Mouse (Mus musculus) erythroblast, embryonic 14.5 days (primary cell): ENCODE data around the gene Rpusd2. TPM values are rescaled to one million over a fixed set of nuclear protein-coding genes. Genes with fewer than 3 reads are reported as not detected.

Experiments used
- H3K27me3 ChIP-seq: 2 replicates; pipeline ENCODE4 v1.6.1; 2012; ENCODE audit warnings: inconsistent platforms; ENCODE audit not compliant: control insufficient read depth
- H3K36me3 ChIP-seq: 2 replicates; pipeline ENCODE4 v1.6.1; 2012; ENCODE audit warnings: mild to moderate bottlenecking, inconsistent platforms; ENCODE audit not compliant: control insufficient read depth
- H3K4me1 ChIP-seq: 2 replicates; pipeline ENCODE4 v1.6.1; 2012; ENCODE audit warnings: inconsistent platforms; ENCODE audit not compliant: control insufficient read depth
- H3K4me3 ChIP-seq: replicated peaks from 2 replicates; pipeline ENCODE3; 2012; ENCODE audit warnings: moderate library complexity, mild to moderate bottlenecking, inconsistent platforms
- H3K9me3 ChIP-seq: 2 replicates; pipeline ENCODE4 v1.6.1; 2012; ENCODE audit warnings: low read length, inconsistent platforms, mixed read lengths; ENCODE audit not compliant: control insufficient read depth
- GATA1 ChIP-seq: IDR thresholded peaks from 2 replicates; pipeline ENCODE4 v1.6.1; 2012; ENCODE audit warnings: low read length, inconsistent platforms, mixed read lengths
- TAL1 ChIP-seq: IDR thresholded peaks from 3 replicates; pipeline ENCODE4 v1.6.1; 2012; ENCODE audit warnings: low read length, inconsistent platforms, mixed read lengths
- polyA plus RNA-seq: library from polyadenylated mRNA; stranded (reverse); fragments of >175 nt; gene quantifications from 2 replicates; pipeline ENCODE4 v1.2.3, GENCODE M21; 2012

Gene Rpusd2
- polyA plus RNA-seq, result 0.03 and 0.09 TPM in 2 replicates

DNA sequence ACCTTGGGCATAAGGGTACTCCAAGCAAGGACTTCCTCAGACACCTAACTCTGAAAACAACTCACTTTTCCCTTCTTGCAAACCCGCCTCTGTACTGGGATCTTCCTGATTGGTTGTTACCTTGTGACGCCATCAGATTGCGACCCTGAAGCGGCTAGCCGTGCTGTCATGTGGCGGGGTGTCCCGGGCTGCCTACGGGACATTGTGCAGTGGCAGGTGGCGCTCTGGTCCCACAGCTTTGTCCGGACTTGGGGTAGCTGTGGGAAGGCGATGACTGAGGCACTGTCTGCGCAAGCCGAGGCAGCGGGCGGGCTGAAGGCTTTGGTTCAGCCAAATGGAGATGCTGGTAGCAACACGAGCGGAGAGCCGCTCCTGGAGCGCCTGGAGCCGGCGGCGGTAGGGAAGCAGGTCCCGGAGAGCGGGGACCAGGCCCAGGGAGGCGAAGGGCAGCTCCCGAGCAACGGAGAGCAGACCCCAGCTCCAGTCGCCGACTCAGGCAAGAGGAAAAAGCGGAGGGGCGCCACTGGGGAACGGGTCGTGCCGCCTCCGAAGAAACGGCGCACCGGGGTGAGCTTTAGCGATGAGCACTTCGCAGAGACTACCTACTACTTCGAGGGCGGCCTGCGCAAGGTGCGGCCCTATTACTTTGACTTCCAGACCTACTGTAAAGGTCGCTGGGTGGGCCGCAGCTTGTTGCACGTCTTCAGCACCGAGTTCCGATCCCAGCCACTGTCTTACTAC, at the start of gene Rpusd2:
Gene Rpusd2, plus strand, starts transcription at position 135 of the 741 bp plus-strand sequence.
- Histone ChIP-seq H3K4me1 (peaks cover 35% of the 10 kb centered on the region), H3K36me3 (peaks cover 29% of the 10 kb centered on the region), H3K27me3 (no peaks in the 10 kb centered on the region; the same call in 1 of the 2 replicates), H3K4me3 (peak within 1 kb of the TSS; percentile 73), H3K9me3 (no peaks in the 10 kb centered on the region)
- no peak for TF ChIP-seq GATA1
- TF ChIP-seq TAL1, result no peak

DNA sequence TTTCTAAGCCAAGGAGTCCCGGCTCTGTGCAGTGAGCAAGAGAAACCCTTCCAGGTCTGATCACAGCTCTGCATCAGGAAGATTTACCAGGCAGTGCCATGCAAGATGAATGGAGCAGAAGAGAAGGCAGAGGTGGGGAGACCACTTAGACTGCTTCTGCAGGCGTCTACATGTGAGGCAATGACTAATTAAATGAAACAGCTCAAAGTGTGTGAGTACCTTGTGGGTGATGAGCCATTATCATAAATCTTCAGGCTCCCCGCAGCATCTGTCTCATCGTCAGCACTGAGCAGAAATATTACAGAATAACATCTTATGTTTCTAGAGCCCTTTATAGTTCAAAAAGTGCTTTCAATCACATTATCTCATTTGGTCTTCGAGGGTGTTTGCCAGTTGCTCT, 39.1 kb upstream of the Rpusd2 start:
- Histone ChIP-seq H3K9me3 (no peaks in the 10 kb centered on the region), H3K36me3 (no peaks in the 10 kb centered on the region), H3K27me3 (peaks cover 61% of the 10 kb centered on the region), H3K4me3 (no peak overlapping the region), H3K4me1 (peaks cover 6% of the 10 kb centered on the region)
- TF ChIP-seq GATA1, result no peak
- TF ChIP-seq TAL1, result no peak

DNA sequence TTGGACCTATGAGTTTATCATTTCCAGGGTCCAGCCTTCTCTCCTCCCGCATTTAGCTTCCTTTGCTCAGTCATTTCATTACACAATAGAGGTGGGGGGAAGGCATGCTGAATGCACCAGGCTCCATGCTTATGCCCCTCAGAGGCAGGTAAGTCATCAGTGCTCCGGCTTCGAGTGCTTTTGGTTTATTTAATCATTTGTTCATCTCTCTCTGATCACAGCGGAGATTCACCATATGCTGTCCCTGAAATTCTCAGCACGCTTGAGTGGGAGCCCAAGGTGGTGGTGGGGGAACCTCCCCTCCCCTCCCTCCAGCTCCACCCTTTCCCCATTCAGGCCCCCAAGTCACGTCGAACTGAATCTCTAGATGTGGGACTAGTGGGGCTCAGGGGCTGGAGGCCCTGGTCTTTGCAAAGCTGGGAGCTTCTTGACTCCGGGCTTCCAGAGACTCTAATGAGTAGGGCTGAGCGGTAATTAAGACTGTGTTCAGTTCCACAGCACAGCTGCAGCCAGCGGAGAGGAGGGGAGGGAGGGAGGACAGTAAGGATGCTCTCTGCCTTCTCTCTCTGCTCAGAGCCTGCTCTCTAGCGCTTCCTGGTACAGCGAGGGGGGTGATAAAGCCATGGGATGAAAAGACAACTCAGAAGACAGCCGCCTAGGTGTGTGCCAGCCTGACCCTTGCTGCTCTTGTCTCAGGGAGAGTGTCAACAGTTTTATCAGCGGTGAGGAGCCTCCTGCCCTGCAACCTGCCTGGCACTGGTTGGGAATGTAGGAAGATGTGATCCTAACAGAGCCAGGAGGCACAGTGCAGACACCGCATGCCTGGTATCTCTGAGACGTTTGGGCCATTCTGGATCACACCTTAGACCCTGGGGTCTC, 38.4 kb upstream of the Rpusd2 start:
- TF ChIP-seq TAL1, result no peak
- no peak for TF ChIP-seq GATA1
- peaks cover 61% of the 10 kb centered on the region for H3K27me3 ChIP-seq

DNA sequence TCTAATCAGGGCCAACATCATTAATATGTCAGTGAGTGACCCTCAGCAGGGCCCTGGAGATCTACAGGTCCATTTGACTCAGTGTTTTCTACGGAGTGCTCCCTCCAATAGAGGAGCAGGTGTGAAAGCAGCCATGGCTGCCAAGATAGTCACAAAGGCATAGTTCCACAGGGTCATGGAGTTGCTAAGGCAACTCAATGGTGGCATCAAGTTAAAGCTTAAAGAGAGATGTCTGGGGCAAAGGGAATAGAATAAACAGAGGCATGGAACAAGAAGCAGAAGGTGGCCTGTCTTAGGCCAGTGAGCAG, 37.8 kb upstream of the Rpusd2 start:
- H3K4me3 ChIP-seq, result no peak overlapping the region
- peaks cover 6% of the 10 kb centered on the region for H3K4me1 ChIP-seq
- TF ChIP-seq TAL1, result no peak
- no peak for TF ChIP-seq GATA1
- H3K36me3 ChIP-seq, result no peaks in the 10 kb centered on the region
- peaks cover 61% of the 10 kb centered on the region for H3K27me3 ChIP-seq
- H3K9me3 ChIP-seq, result no peaks in the 10 kb centered on the region

More for the DNA sequence above, 38.4 kb upstream of the Rpusd2 start:
- Histone ChIP-seq H3K4me3 (no peak overlapping the region), H3K36me3 (no peaks in the 10 kb centered on the region), H3K4me1 (peaks cover 6% of the 10 kb centered on the region), H3K9me3 (no peaks in the 10 kb centered on the region)

DNA sequence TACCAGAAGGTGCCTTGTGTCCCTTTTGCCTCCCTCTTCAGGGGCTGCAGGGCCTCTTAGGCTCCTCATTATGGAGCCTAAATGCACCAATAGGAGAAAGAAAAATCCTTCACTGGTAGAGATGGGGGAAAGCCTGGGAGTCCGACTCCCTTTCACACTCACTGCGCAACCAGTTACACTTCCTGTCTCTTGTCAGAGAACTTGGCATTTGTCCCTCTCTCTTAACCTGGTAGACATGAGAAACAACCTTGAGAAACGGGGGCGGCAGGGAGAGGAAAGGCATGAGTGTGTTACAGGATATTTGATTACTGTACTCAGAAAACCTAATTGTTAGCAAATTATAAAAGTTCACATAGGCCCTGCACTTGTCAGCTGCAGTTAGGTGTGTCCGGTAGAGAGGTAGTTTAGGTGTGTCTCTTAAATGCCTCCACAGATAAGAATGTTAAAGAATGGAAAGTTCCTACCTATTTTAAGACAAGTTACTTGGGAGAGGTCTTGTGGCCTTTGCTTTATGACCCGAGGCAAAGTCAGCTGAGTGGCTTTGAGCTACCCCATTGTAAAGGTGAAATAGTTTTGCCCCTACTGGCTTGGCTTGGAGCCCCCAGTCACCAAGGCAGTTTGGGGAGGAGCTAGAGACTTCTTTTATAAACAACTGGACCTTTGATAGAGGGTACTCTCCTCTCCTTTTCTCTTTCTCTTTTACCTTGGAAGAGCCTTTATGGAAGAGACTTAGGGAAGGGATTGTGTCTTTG, 36.3 kb upstream of the Rpusd2 start:
- no peaks in the 10 kb centered on the region for H3K9me3 ChIP-seq
- TF ChIP-seq TAL1 (no peak), GATA1 (no peak)

DNA sequence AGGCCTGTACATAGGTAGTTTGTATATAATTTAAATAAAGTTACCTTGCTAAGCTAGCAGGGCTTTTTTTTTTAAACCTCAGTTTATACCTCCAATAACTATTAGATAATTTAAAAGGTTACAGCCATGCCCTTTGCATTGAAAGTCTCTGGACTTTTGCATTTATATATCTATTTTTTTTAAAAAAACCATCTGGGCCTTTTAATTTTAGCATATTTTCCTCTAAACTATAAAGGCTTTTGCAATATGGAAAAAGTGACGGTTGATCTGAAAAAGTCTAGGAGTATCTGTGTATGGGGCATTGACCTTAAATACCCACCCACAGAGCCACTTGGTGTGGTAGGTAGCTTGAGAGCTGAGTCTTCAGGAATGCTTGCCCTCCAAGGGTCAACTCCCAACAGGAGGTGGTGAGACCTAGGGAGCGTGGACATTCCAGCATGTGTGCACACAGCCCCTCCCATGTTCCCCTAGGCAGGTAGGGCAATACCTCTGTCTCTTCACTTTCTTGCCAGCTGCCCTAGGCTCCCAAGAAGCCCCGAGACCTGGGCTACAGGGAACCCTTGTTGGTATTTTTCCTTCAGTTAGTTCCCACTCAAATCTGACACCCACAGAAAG, 35.5 kb upstream of the Rpusd2 start:
- H3K36me3 ChIP-seq, result no peaks in the 10 kb centered on the region
- TF ChIP-seq TAL1, result no peak
- TF ChIP-seq GATA1, result no peak
- H3K27me3 ChIP-seq, result peaks cover 44% of the 10 kb centered on the region
- no peaks in the 10 kb centered on the region for H3K9me3 ChIP-seq
- H3K4me3 ChIP-seq, result no peak overlapping the region
- H3K4me1 ChIP-seq, result peaks cover 6% of the 10 kb centered on the region

More for the DNA sequence above, 36.3 kb upstream of the Rpusd2 start:
- no peaks in the 10 kb centered on the region for H3K36me3 ChIP-seq
- H3K27me3 ChIP-seq, result peaks cover 49% of the 10 kb centered on the region
- no peak overlapping the region for H3K4me3 ChIP-seq
- H3K4me1 ChIP-seq, result peaks cover 6% of the 10 kb centered on the region

DNA sequence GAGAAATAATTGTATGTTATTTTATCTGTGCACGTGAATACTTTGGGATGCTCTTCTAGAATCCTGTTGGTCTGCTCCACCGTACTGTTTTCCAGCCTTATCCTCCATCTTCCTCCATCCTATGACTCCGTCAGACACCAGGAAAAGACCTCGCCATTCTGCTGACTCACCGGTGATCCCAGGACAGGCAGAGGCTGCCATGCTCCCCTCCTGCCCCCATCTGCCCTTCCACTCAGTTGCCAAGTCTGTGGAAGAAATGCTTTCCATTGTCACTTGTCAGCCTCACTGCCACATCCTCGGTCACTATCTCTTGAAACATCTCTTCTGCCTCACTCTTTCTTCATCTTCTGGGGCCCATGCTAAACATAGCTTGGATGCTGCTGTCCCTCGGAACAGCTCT, 27.7 kb upstream of the Rpusd2 start:
- no peaks in the 10 kb centered on the region for H3K9me3 ChIP-seq
- TF ChIP-seq TAL1 (no peak), GATA1 (no peak)
- H3K36me3 ChIP-seq, result no peaks in the 10 kb centered on the region
- H3K4me1 ChIP-seq, result peaks cover 9% of the 10 kb centered on the region
- no peak overlapping the region for H3K4me3 ChIP-seq
- no peaks in the 10 kb centered on the region for H3K27me3 ChIP-seq

DNA sequence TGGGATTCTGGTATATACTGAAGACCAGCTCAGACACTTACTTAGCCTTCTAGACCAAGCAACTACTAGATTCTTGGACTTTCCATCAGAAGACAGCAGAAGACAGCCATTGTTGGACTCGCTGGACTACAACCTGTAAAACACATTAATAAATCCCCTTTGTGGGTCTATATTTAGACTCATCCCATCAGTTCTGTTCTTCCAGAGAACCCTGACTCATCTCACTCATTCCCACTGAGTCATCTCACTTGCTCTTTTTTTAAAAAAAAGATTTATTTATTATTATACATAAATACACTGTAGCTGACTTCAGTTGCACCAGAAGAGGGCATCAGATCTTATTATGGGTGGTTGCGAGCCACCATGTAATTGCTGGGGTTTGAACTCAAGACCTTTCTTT, 25.2 kb upstream of the Rpusd2 start:
- Histone ChIP-seq H3K27me3 (peaks cover 4% of the 10 kb centered on the region), H3K9me3 (no peaks in the 10 kb centered on the region), H3K4me3 (no peak overlapping the region), H3K4me1 (peaks cover 9% of the 10 kb centered on the region), H3K36me3 (no peaks in the 10 kb centered on the region)
- no peak for TF ChIP-seq TAL1
- TF ChIP-seq GATA1, result no peak
